Mouse (Mus musculus): Measurements from ENCODE around the gene Tmem138.
"Not testable (repeated sequence)": the region's sequence is repeated elsewhere in the genome, so short reads cannot be mapped to it uniquely, and the experiment has no call there.

The Tmem138 gene

GRCm38 (mm10) chr19:10569627-10570026 lies 7.5 kb downstream of the Tmem138 start:
- no peak for DNase-seq

GRCm38 (mm10) chr19:10565217-10565616 lies 11.9 kb downstream of the Tmem138 start:
- no peak for DNase-seq

GRCm38 (mm10) chr19:10564278-10564677 lies 12.9 kb downstream of the Tmem138 start:
- DNase-seq: no peak

GRCm38 (mm10) chr19:10562351-10562750 lies 14.8 kb downstream of the Tmem138 start:
- no peak for DNase-seq

GRCm38 (mm10) chr19:10561558-10562314 lies 15.4 kb downstream of the Tmem138 start:
- peak in 1 of 2 experiments; percentile 12 for DNase-seq

GRCm38 (mm10) chr19:10560108-10560507 lies 17.1 kb downstream of the Tmem138 start:
- DNase-seq: peak in 1 of 2 experiments; percentile 12

GRCm38 (mm10) chr19:10557837-10558375 lies 19.3 kb downstream of the Tmem138 start:
- DNase-seq: not testable (repeated sequence)

- no peak for DNase-seq
These were observed 19.7 kb downstream of the Tmem138 start for GRCm38 (mm10) chr19:10557430-10557829.

GRCm38 (mm10) chr19:10557001-10557400 lies 20.2 kb downstream of the Tmem138 start:
- no peak for DNase-seq

GRCm38 (mm10) chr19:10555624-10556510 lies 21.3 kb downstream of the Tmem138 start, which contains the start of gene Tmem216:
Gene Tmem216 (minus strand): TSS chr19:10556238.
- DNase-seq: peak; percentile 86 to 92

GRCm38 (mm10) chr19:10539454-10539853 lies 37.7 kb downstream of the Tmem138 start:
- DNase-seq: no peak

GRCm38 (mm10) chr19:10530082-10530481 lies 47.1 kb downstream of the Tmem138 start:
- peak in 1 of 2 experiments; percentile 16 for DNase-seq

GRCm38 (mm10) chr19:10525910-10526309 lies 51.3 kb downstream of the Tmem138 start, which contains the start of gene Sdhaf2:
Gene Sdhaf2 (minus strand): TSS chr19:10526142.
- DNase-seq: peak; percentile 21 to 34

GRCm38 (mm10) chr19:10525106-10525901 lies 51.9 kb downstream of the Tmem138 start, which contains the start of gene Cpsf7:
Gene Cpsf7 (plus strand): TSS chr19:10525266.
- DNase-seq: peak; percentile 95

- no peak for DNase-seq
These were observed 52.4 kb downstream of the Tmem138 start for GRCm38 (mm10) chr19:10524784-10525105.

- DNase-seq: no peak
These were observed 53.6 kb downstream of the Tmem138 start for GRCm38 (mm10) chr19:10523483-10524080.

- no peak for DNase-seq
These were observed 55.2 kb downstream of the Tmem138 start for GRCm38 (mm10) chr19:10521926-10522325.

Measured in kidney, postnatal 36 days (tissue).